Mouse (Mus musculus) heart, postnatal 36 days (tissue): ENCODE data around the gene Cpne9. TPM values are rescaled to one million over a fixed set of nuclear protein-coding genes. Genes with fewer than 3 reads are reported as not detected.
"Not testable (repeated sequence)": the region's sequence is repeated elsewhere in the genome, so short reads cannot be mapped to it uniquely, and the experiment has no call there.

Experiments
- DNase-seq, 2 experiments: peaks; one replicate each; pipeline ENCODE4 v3.0.0; 2021 to 2022
- intact Hi-C: fragments of 180-260 bp; cut with DNase I; formaldehyde crosslinking; loops from one replicate; pipeline ENCODE4 v1.15.1; 2025
- total RNA-seq, 2 experiments: library from RNA; stranded (reverse); gene quantifications; 2 replicates each; pipeline ENCODE4 v1.2.3; 2021

Gene Cpne9
- total RNA-seq, 2 experiments from 2014 or later = 0.24 TPM; not detected in 1

DNA sequence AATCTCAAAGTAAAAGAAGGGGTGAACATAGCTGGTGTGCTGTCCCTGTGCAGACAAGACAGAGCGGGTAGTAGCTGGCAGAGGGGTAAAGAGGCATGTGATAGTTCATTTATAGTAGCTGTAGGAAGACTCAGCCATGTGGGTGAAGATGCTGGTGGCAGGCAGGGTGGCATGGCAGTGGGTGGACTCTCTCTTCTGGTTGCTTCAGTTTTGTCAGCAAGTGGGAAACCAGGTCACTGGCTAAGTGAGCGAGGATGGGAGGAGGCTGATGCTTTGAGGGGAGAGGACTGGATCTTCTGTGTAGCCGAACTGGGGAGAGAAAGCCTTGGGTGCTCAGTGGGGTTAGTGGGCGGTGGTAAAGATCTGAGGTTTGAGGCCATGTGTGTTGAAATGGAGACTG, 5.1 kb downstream of the Cpne9 start:
- DNase-seq = no peak
- intact Hi-C loops = no loop called here

- DNase-seq = no peak
- intact Hi-C loops = no loop called here
Observed at GRCm38 (mm10) chr6:113289346-113289745, 7.2 kb downstream of the Cpne9 start.

- intact Hi-C loops = no loop called here
- no peak for DNase-seq
Observed at GRCm38 (mm10) chr6:113290346-113290745, 8.2 kb downstream of the Cpne9 start.

DNA sequence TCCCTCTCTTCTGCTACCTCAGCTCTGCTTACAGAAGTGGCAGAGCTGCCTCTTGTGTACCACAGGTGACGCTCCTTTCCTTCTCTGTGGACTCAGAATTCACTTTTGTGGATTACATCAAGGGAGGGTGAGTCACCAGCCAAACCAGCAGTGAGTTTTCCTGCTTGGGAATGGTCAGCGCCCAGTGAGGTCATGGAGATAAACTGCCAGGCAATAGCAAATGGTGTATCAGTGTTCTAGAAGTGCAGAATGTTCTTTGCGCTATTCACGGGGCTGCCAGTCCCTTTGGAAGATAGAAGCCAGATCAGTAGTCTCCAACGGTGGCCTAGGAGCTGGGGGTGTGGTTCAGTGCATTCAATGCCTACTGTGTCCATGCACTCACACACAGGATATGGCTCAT, 10.8 kb downstream of the Cpne9 start:
- intact Hi-C loops = no loop called here

GRCm38 (mm10) chr6:113296046-113296445, 13.9 kb downstream of the Cpne9 start:
- intact Hi-C loops = no loop called here
- DNase-seq = no peak

More for the DNA sequence above, 10.8 kb downstream of the Cpne9 start:
- DNase-seq = no peak

GRCm38 (mm10) chr6:113296639-113297038, 14.5 kb downstream of the Cpne9 start:
- intact Hi-C loops = no loop called here
- DNase-seq = no peak

DNA sequence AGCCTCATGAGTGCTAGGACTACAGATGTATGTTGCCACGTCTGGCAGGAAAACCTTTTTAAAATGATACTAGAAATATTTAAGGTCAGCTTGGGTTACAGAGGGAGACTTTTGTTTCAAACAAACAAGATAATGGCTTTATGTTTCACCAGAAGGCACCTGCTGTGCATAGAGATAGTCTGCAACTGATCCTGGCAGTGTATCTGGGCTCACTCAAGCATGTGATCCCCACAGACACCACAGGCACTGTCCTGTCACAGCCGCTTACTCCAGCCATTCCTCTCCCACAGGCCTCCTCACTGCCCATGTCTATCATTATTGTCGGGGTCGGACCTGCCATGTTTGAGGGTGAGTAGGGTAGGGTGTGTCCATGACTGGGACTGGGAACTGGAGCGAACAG, 19.2 kb downstream of the Cpne9 start:
- DNase-seq = no peak
- intact Hi-C loops = loop anchor here (5.0 to 10.0 kb wide), 2 partner anchors 264 to 897 kb away; no protein-coding TSS in a partner anchor

DNA sequence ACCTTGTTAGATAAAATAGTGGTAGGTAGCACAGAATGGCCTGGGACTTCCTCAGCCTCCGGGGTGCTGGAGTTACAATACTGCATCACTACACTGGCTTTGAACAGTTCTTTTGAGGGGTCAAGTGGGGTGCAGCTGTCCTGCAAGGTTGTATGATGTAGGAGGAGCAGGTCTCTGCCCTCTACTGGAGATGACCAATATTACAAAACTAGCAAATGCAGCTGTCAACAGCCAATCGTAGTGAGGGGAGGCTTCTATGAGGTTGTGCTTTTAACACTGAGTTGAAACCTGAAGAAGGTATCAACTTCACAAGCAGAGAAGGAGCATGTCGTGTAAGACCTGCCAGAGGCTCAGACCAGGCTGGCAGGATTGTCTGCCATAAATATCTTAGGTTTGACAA, 20.2 kb downstream of the Cpne9 start:
- intact Hi-C loops = loop anchor here (1.0 to 10.0 kb wide), 3 partner anchors 130 to 897 kb away; no protein-coding TSS in a partner anchor
- no peak for DNase-seq

- intact Hi-C loops = loop anchor here (2.0 to 10.0 kb wide), 4 partner anchors 69 to 902 kb away; partner anchors contain the start of genes Mtmr14, Setd5 and Tada3
- DNase-seq = peak; percentile 99
Observed at GRCm38 (mm10) chr6:113306322-113306985, 24.3 kb downstream of the Cpne9 start.

GRCm38 (mm10) chr6:113306986-113307349, 24.9 kb downstream of the Cpne9 start, which contains the start of gene Brpf1:
TSS of gene Brpf1 (plus strand) at chr6:113307137.
- intact Hi-C loops = loop anchor here (2.0 to 10.0 kb wide), 4 partner anchors 70 to 902 kb away; partner anchors contain the start of genes Mtmr14, Setd5 and Tada3
- no peak for DNase-seq

DNA sequence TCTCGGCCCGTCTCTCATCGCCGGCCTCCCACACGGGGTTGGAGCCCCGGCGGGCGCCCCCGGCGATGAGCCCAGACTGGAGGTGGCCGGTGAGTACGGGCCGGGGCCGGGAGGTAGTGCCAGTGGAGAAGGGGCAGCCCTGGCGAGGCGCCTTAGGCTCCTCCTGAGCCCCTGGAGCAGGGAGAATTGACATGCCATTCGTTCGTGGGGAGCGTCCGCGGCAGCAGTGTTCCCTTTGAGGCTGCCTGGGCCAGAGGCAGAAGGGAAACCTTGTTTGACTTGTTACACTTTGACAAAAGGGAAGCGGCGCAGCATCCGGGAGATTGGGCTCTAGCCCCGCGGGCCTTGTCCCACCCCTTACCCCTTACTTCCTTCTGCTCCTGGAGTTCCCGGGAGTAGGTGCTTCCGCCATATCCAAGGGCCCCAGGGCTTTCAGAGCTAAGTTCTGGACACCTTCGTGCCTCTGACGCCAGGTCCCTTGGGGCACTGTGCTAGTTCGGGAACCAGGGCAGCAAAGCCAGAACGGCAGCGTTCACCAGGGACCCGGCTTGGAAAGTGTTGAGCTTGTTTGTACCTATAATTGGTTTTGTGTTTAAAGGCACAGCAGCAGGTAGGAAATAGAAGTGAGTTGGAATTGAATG, 25.5 kb downstream of the Cpne9 start:
- intact Hi-C loops = loop anchor here (2.0 to 10.0 kb wide), 4 partner anchors 69 to 903 kb away; partner anchors contain the start of genes Mtmr14, Setd5 and Tada3
- peak in 1 of 2 experiments; percentile 49 for DNase-seq

DNA sequence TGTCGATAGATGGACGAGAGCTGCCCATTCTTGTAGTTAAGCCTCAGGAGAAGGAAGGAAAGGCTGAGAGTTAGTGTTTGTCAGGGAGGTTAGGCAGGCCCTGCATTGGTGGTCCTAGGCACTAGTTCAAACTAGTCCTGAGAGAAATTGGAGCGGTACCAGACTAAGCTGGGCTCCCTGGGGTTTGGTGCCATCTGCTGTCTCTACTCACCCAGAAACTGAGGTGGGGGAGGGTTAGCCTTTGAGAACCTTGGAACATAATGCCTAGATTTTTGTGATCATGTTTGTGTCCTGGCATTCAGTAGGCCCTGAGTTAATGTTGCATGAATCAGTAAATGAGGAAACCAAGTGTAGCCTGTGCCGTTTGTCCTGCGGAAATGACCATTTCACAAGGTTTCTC, 26.0 kb downstream of the Cpne9 start:
- intact Hi-C loops = loop anchor here (5.0 to 10.0 kb wide), 3 partner anchors 71 to 903 kb away; partner anchors contain the start of genes Mtmr14 and Setd5
- no peak for DNase-seq

DNA sequence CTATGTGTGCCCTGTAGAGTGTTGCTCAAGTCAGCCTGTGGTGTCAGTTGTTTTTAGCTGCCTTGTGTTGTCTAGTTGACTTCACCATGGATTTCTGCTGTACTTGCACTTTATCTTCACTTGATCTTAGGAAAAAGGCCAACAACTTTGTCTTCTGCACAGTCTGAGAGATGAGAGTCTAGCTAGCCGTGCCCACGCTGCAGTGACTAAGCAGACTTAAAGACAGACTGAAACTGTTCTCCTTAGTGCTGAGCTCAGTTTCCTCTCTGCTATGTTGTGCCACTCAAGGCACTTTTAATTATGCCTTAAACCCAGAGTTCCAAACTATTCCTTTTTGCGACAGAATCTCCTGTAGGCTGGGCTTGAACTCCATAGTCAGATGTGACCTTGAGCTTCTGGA, 33.9 kb downstream of the Cpne9 start:
- intact Hi-C loops = no loop called here
- DNase-seq = no peak

DNA sequence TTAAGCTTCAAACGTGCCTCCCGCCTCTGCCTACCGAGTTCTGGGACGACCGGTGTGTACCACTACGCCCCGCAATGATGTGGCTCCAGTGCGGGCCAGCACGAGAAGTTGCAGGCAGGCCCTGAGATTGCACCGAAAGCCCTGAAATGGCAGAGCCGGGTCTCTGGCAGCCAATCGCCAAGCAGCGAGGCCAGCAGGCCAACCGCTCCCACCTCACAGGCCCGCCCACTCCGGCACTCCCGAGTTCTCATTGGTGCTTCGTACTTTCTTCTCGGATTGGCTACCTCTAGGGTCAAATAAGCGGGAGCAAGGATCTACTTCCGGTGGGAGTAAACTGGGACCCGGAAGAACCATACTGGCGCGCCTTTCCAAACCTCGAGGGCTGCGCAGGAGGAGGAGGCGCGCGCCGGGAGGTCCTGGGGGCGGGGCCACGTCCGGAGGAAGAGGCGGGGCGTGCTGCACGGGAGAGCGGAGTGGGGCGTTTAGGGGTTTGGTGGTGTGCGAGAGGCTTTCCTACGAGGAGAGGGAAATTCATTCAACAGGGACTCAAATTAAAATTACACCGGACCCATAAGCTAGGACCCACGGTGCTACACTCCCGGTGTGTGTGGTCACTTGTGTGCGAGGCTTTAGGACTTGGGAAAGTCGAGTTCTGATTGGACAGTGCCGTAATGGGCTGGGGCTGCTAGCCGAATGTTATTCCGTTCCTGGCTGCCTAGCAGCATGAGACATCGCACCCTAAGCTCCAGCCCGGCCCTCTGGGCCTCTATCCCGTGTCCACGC, 44.6 kb downstream of the Cpne9 start, which contains the start of gene Ogg1:
TSS of gene Ogg1 (plus strand) at position 440 of the 783 bp plus-strand sequence.
- peak; percentile 94 to 95 for DNase-seq
- intact Hi-C loops = loop anchor here (2.0 to 10.0 kb wide), 3 partner anchors 50 to 278 kb away; partner anchors contain the start of genes Brk1, Creld1, Fancd2os and Tada3

- intact Hi-C loops = loop anchor here (5.0 to 10.0 kb wide), 2 partner anchors 153 to 275 kb away; partner anchors contain the start of genes Brk1, Creld1 and Fancd2os
- no peak for DNase-seq
Observed at GRCm38 (mm10) chr6:113329396-113329795, 47.3 kb downstream of the Cpne9 start.

GRCm38 (mm10) chr6:113330547-113330946, 48.4 kb downstream of the Cpne9 start:
- no peak for DNase-seq
- intact Hi-C loops = loop anchor here (5.0 kb wide), 1 partner anchor 137 kb away; no protein-coding TSS in a partner anchor

- intact Hi-C loops = loop anchor here (5.0 kb wide), 1 partner anchor 136 kb away; no protein-coding TSS in a partner anchor
- no peak for DNase-seq
Observed at GRCm38 (mm10) chr6:113331721-113332120, 49.6 kb downstream of the Cpne9 start.

- DNase-seq = not testable (repeated sequence)
- intact Hi-C loops = loop anchor here (5.0 kb wide), 1 partner anchor 135 kb away; no protein-coding TSS in a partner anchor
Observed at GRCm38 (mm10) chr6:113332734-113333133, 50.6 kb downstream of the Cpne9 start.

- DNase-seq = peak; percentile 54 to 55
- intact Hi-C loops = loop anchor here (5.0 kb wide), 1 partner anchor 134 kb away; no protein-coding TSS in a partner anchor
Observed at GRCm38 (mm10) chr6:113333137-113333950, 51.2 kb downstream of the Cpne9 start.
